ENCODE assay signal across 21 mouse cellular contexts in genomic region chr16:5997136-5997535, GRCm38 (mm10).
DNase-seq lines count a peak whose midpoint lies in the region; ATAC-seq lines count a peak whose summit lies in the region.
"Had no signal": no experiment of that assay in that cellular context is flagged by ENCODE, and none has a peak within 500 bp of the region (broad histone marks: within the 10 kb centered on the region; RNA-seq: fewer than 3 reads in every experiment).

No protein-coding gene starts in this region.

- no peak overlapping the region for H3K4me2 ChIP-seq in forebrain, embryonic 11.5 days (ENCODE audit: low read depth, low read length, severe bottlenecking)
- H3K4me2 ChIP-seq in forebrain, embryonic 16.5 days (ENCODE audit: low read length): no peak overlapping the region
- H3K4me2 ChIP-seq: embryonic facial prominence, embryonic 12.5 days; forebrain, embryonic 13.5 days; heart, embryonic 11.5 days; heart, embryonic 15.5 days; hindbrain, embryonic 13.5 days had no signal

- DNase-seq in forebrain, embryonic 11.5 days (ENCODE audit: low spot score): no peak
- peak; percentile 22 to 25 for DNase-seq in frontal cortex, postnatal 36 days (ENCODE audit: low spot score in 2 of 2)
- no peak for DNase-seq in frontal cortex, postnatal 14 days (ENCODE audit: low spot score in 2 of 2)
- peak; percentile 33 for DNase-seq in layer of hippocampus, adult 9-11 months
- no peak for DNase-seq in layer of hippocampus, adult 9-10 months (ENCODE audit: low spot score)
- no peak for DNase-seq in lung, postnatal 36 days
- DNase-seq: adrenal gland, postnatal 10 days; B cell, adult 2 months; cerebellum, adult 11-12 months; gastrocnemius, postnatal 14 days; heart, adult 2 months; heart, postnatal 14 days had no signal

- no peak overlapping the region for H3K4me3 ChIP-seq in forebrain, embryonic 11.5 days (ENCODE audit: low read depth, low read length)
- no peak overlapping the region for H3K4me3 ChIP-seq in forebrain, embryonic 16.5 days (replicated peaks; ENCODE audit: low read length)
- H3K4me3 ChIP-seq: embryonic facial prominence, embryonic 12.5 days; forebrain, embryonic 13.5 days; heart, adult 2 months; heart, embryonic 15.5 days; hindbrain, embryonic 13.5 days had no signal

- no peaks in the 10 kb centered on the region for H3K9me3 ChIP-seq in forebrain, embryonic 11.5 days (ENCODE audit: control insufficient read depth, low read length)
- no peaks in the 10 kb centered on the region for H3K9me3 ChIP-seq in forebrain, embryonic 16.5 days (ENCODE audit: control insufficient read depth, low read length)
- H3K9me3 ChIP-seq: embryonic facial prominence, embryonic 12.5 days; forebrain, embryonic 13.5 days; heart, embryonic 15.5 days; hindbrain, embryonic 13.5 days had no signal

- WGBS in forebrain, embryonic 11.5 days: 37% methylated on average over 4 of the region's 4 CpGs
- WGBS in forebrain, embryonic 16.5 days: 20% methylated on average over 4 of the region's 4 CpGs

- no peaks in the 10 kb centered on the region for H3K36me3 ChIP-seq in forebrain, embryonic 11.5 days (ENCODE audit: control insufficient read depth, insufficient read depth, low read length)
- no peaks in the 10 kb centered on the region for H3K36me3 ChIP-seq in forebrain, embryonic 16.5 days (ENCODE audit: control insufficient read depth, insufficient read depth)
- H3K36me3 ChIP-seq: embryonic facial prominence, embryonic 12.5 days; G1E; heart, embryonic 15.5 days; hindbrain, embryonic 13.5 days had no signal

- no peak overlapping the region for H3K27ac ChIP-seq in forebrain, embryonic 11.5 days (ENCODE audit: low read depth, low read length)
- H3K27ac ChIP-seq in forebrain, embryonic 16.5 days (ENCODE audit: low read length): no peak overlapping the region
- H3K27ac ChIP-seq: embryonic facial prominence, embryonic 12.5 days; forebrain, embryonic 13.5 days; heart, adult 2 months; heart, embryonic 15.5 days; hindbrain, embryonic 13.5 days; hindbrain, postnatal 0 days had no signal

- no peaks in the 10 kb centered on the region for H3K27me3 ChIP-seq in forebrain, embryonic 11.5 days (ENCODE audit: control insufficient read depth, insufficient read depth, low read length)
- H3K27me3 ChIP-seq in forebrain, embryonic 16.5 days (replicated peaks; ENCODE audit: control insufficient read depth, insufficient read depth, low read length): no peaks in the 10 kb centered on the region
- H3K27me3 ChIP-seq: embryonic facial prominence, embryonic 12.5 days; heart, embryonic 15.5 days had no signal

- H3K4me1 ChIP-seq in forebrain, embryonic 11.5 days (replicated peaks; ENCODE audit: control insufficient read depth, insufficient read depth, low read length): peaks cover 4% of the 10 kb centered on the region; the same call in 1 of the 2 replicates
- H3K4me1 ChIP-seq in forebrain, embryonic 16.5 days (replicated peaks; ENCODE audit: control insufficient read depth, insufficient read depth, low read length): peaks cover 15% of the 10 kb centered on the region
- H3K4me1 ChIP-seq: embryonic facial prominence, embryonic 12.5 days had no signal

- ATAC-seq in forebrain, embryonic 11.5 days (replicated peaks; ENCODE audit: low FRiP score): peak; percentile 15; the same call in 1 of the 2 replicates
- ATAC-seq in forebrain, embryonic 16.5 days: no peak
- ATAC-seq: CD4-positive, CD25-positive, alpha-beta regulatory T cell, adult 4 months; forebrain, embryonic 13.5 days; hindbrain, postnatal 0 days had no signal

- no peak overlapping the region for H3K9ac ChIP-seq in forebrain, embryonic 11.5 days (ENCODE audit: low read length)
- H3K9ac ChIP-seq in forebrain, embryonic 16.5 days (replicated peaks; ENCODE audit: low read depth, low read length): no peak overlapping the region
- H3K9ac ChIP-seq: embryonic facial prominence, embryonic 12.5 days; forebrain, embryonic 13.5 days; heart, embryonic 15.5 days; hindbrain, embryonic 13.5 days had no signal

Comparison
In these comparisons a context has a peak if more than half of its experiments do, and no peak if none do; other contexts are left out.
1. DNase-seq: peak in frontal cortex, postnatal 36 days (2 of 2) and layer of hippocampus, adult 9-11 months (single experiment); none in forebrain, embryonic 11.5 days (single experiment), frontal cortex, postnatal 14 days (0 of 2), layer of hippocampus, adult 9-10 months (single experiment) and lung, postnatal 36 days (single experiment).